Mouse (Mus musculus): ENCODE data around the gene Ndufaf8. TPM values are rescaled to one million over a fixed set of nuclear protein-coding genes. Genes with fewer than 3 reads are reported as not detected.

Gene Ndufaf8
- polyA plus RNA-seq, 1 experiment = 79.3 TPM

- no peaks in the 10 kb centered on the region for H3K27me3 ChIP-seq (replicated peaks; ENCODE audit: control insufficient read depth, insufficient read depth, low read length)
- H3K4me1 ChIP-seq (ENCODE audit: control insufficient read depth, insufficient read depth, low read length) = no peaks in the 10 kb centered on the region
- DNase-seq = no peak
- TF ChIP-seq POLR2A (IDR thresholded peaks at IDR 0.05; ENCODE audit: low read depth, low read length) (no peak), CTCF (conservative IDR thresholded peaks at IDR 0.05; ENCODE audit: insufficient read depth, insufficient read length, low read depth, low read length) (no peak)
- no peak overlapping the region for H3K27ac ChIP-seq (ENCODE audit: insufficient read depth, low read depth, low read length)
- 43% methylated on average over 8 of the region's 8 CpGs for WGBS
- H3K4me3 ChIP-seq (ENCODE audit: insufficient read depth, low read depth, low read length) = no peak overlapping the region
- H3K36me3 ChIP-seq (ENCODE audit: control insufficient read depth, insufficient read depth, low read length) = no peaks in the 10 kb centered on the region
These were observed 38.1 kb upstream of the Ndufaf8 start for GRCm38 (mm10) chr11:120060634-120061033.

GRCm38 (mm10) chr11:120063326-120063725, 35.4 kb upstream of the Ndufaf8 start:
- no peaks in the 10 kb centered on the region for H3K4me1 ChIP-seq (ENCODE audit: control insufficient read depth, insufficient read depth, low read length)
- TF ChIP-seq POLR2A (IDR thresholded peaks at IDR 0.05; ENCODE audit: low read depth, low read length) (no peak), CTCF (conservative IDR thresholded peaks at IDR 0.05; ENCODE audit: insufficient read depth, insufficient read length, low read depth, low read length) (no peak)
- H3K27me3 ChIP-seq (replicated peaks; ENCODE audit: control insufficient read depth, insufficient read depth, low read length) = no peaks in the 10 kb centered on the region
- no peak overlapping the region for H3K27ac ChIP-seq (ENCODE audit: insufficient read depth, low read depth, low read length)
- WGBS = 90% methylated on average over 5 of the region's 5 CpGs
- no peaks in the 10 kb centered on the region for H3K36me3 ChIP-seq (ENCODE audit: control insufficient read depth, insufficient read depth, low read length)
- no peak overlapping the region for H3K4me3 ChIP-seq (ENCODE audit: insufficient read depth, low read depth, low read length)
- no peak for DNase-seq

- TF ChIP-seq POLR2A (IDR thresholded peaks at IDR 0.05; ENCODE audit: low read depth, low read length) (no peak), CTCF (conservative IDR thresholded peaks at IDR 0.05; ENCODE audit: insufficient read depth, insufficient read length, low read depth, low read length) (no peak)
- no peaks in the 10 kb centered on the region for H3K4me1 ChIP-seq (ENCODE audit: control insufficient read depth, insufficient read depth, low read length)
- DNase-seq = no peak
- no peak overlapping the region for H3K4me3 ChIP-seq (ENCODE audit: insufficient read depth, low read depth, low read length)
- H3K27me3 ChIP-seq (replicated peaks; ENCODE audit: control insufficient read depth, insufficient read depth, low read length) = no peaks in the 10 kb centered on the region
- no peak overlapping the region for H3K27ac ChIP-seq (ENCODE audit: insufficient read depth, low read depth, low read length)
- H3K36me3 ChIP-seq (ENCODE audit: control insufficient read depth, insufficient read depth, low read length) = no peaks in the 10 kb centered on the region
- 85% methylated on average over 12 of the region's 13 CpGs for WGBS
These were observed 34.6 kb upstream of the Ndufaf8 start for GRCm38 (mm10) chr11:120064006-120064667.

GRCm38 (mm10) chr11:120064668-120065040, 34.1 kb upstream of the Ndufaf8 start:
- WGBS = 92% methylated on average over 11 of the region's 11 CpGs
- Histone ChIP-seq H3K36me3 (ENCODE audit: control insufficient read depth, insufficient read depth, low read length) (no peaks in the 10 kb centered on the region), H3K4me1 (ENCODE audit: control insufficient read depth, insufficient read depth, low read length) (no peaks in the 10 kb centered on the region), H3K27me3 (replicated peaks; ENCODE audit: control insufficient read depth, insufficient read depth, low read length) (no peaks in the 10 kb centered on the region), H3K4me3 (ENCODE audit: insufficient read depth, low read depth, low read length) (no peak overlapping the region), H3K27ac (ENCODE audit: insufficient read depth, low read depth, low read length) (no peak overlapping the region)
- no peak for DNase-seq
- no peak for TF ChIP-seq CTCF (conservative IDR thresholded peaks at IDR 0.05; ENCODE audit: insufficient read depth, insufficient read length, low read depth, low read length)
- no peak for TF ChIP-seq POLR2A (IDR thresholded peaks at IDR 0.05; ENCODE audit: low read depth, low read length)

- Histone ChIP-seq H3K4me1 (ENCODE audit: control insufficient read depth, insufficient read depth, low read length) (no peaks in the 10 kb centered on the region), H3K27me3 (replicated peaks; ENCODE audit: control insufficient read depth, insufficient read depth, low read length) (no peaks in the 10 kb centered on the region), H3K4me3 (ENCODE audit: insufficient read depth, low read depth, low read length) (no peak overlapping the region), H3K36me3 (ENCODE audit: control insufficient read depth, insufficient read depth, low read length) (no peaks in the 10 kb centered on the region), H3K27ac (ENCODE audit: insufficient read depth, low read depth, low read length) (no peak overlapping the region)
- WGBS = 36% methylated on average over 10 of the region's 10 CpGs
- DNase-seq = peak; percentile 61
- peak; percentile 71 for TF ChIP-seq CTCF (conservative IDR thresholded peaks at IDR 0.05; ENCODE audit: insufficient read depth, insufficient read length, low read depth, low read length)
- TF ChIP-seq POLR2A (IDR thresholded peaks at IDR 0.05; ENCODE audit: low read depth, low read length) = no peak
These were observed 33.4 kb upstream of the Ndufaf8 start for GRCm38 (mm10) chr11:120065291-120065690.

- Histone ChIP-seq H3K4me3 (ENCODE audit: insufficient read depth, low read depth, low read length) (no peak overlapping the region), H3K36me3 (ENCODE audit: control insufficient read depth, insufficient read depth, low read length) (no peaks in the 10 kb centered on the region), H3K27me3 (replicated peaks; ENCODE audit: control insufficient read depth, insufficient read depth, low read length) (no peaks in the 10 kb centered on the region), H3K27ac (ENCODE audit: insufficient read depth, low read depth, low read length) (no peak overlapping the region), H3K4me1 (ENCODE audit: control insufficient read depth, insufficient read depth, low read length) (no peaks in the 10 kb centered on the region)
- DNase-seq = no peak
- WGBS = 77% methylated on average over 17 of the region's 17 CpGs
- TF ChIP-seq CTCF (conservative IDR thresholded peaks at IDR 0.05; ENCODE audit: insufficient read depth, insufficient read length, low read depth, low read length) = no peak
- no peak for TF ChIP-seq POLR2A (IDR thresholded peaks at IDR 0.05; ENCODE audit: low read depth, low read length)
These were observed 30.9 kb upstream of the Ndufaf8 start for GRCm38 (mm10) chr11:120067834-120068233.

GRCm38 (mm10) chr11:120069261-120069660, 29.5 kb upstream of the Ndufaf8 start:
- Histone ChIP-seq H3K27ac (ENCODE audit: insufficient read depth, low read depth, low read length) (no peak overlapping the region), H3K4me3 (ENCODE audit: insufficient read depth, low read depth, low read length) (no peak overlapping the region), H3K4me1 (ENCODE audit: control insufficient read depth, insufficient read depth, low read length) (no peaks in the 10 kb centered on the region), H3K27me3 (replicated peaks; ENCODE audit: control insufficient read depth, insufficient read depth, low read length) (no peaks in the 10 kb centered on the region), H3K36me3 (ENCODE audit: control insufficient read depth, insufficient read depth, low read length) (no peaks in the 10 kb centered on the region)
- TF ChIP-seq CTCF (conservative IDR thresholded peaks at IDR 0.05; ENCODE audit: insufficient read depth, insufficient read length, low read depth, low read length) = no peak
- no peak for TF ChIP-seq POLR2A (IDR thresholded peaks at IDR 0.05; ENCODE audit: low read depth, low read length)
- DNase-seq = no peak
- WGBS = 64% methylated on average over 11 of the region's 11 CpGs

Measured in kidney, adult 2 months (tissue).